ENCODE assay signal across 13 mouse cellular contexts in genomic region chr2:35592725-35593392, GRCm38 (mm10). TPM values are rescaled to one million over a fixed set of nuclear protein-coding genes. Genes with fewer than 3 reads are reported as not detected.
DNase-seq lines count a peak whose midpoint lies in the region; ATAC-seq lines count a peak whose summit lies in the region.
"Had no signal": no experiment of that assay in that cellular context is flagged by ENCODE, and none has a peak within 500 bp of the region (broad histone marks: within the 10 kb centered on the region; RNA-seq: fewer than 3 reads in every experiment).

No protein-coding gene starts in this region.

- DNase-seq in heart, embryonic 10.5 days (ENCODE audit: low spot score), result peak; percentile 88
- DNase-seq in heart, adult 11 months, result no peak
- DNase-seq in midbrain, embryonic 10.5 days (ENCODE audit: low spot score), result no peak
- peak; percentile 76 for DNase-seq in lung, postnatal 36 days
- no peak for DNase-seq in cerebellum, adult 8-10 months
- DNase-seq: cerebellum, adult 11 months; gastrocnemius, postnatal 36 days; layer of hippocampus, adult 9-11 months had no signal

- peaks cover 99% of the 10 kb centered on the region for H3K4me1 ChIP-seq in heart, embryonic 10.5 days
- H3K4me1 ChIP-seq in hindbrain, embryonic 16.5 days (ENCODE audit: control insufficient read depth, insufficient read depth, low read depth, low read length), result peaks cover 16% of the 10 kb centered on the region
- H3K4me1 ChIP-seq in hindbrain, embryonic 12.5 days, result peaks cover 19% of the 10 kb centered on the region
- H3K4me1 ChIP-seq in midbrain, embryonic 16.5 days (ENCODE audit: control insufficient read depth, insufficient read depth, low read length), result peaks cover 6% of the 10 kb centered on the region
- peaks cover 55% of the 10 kb centered on the region for H3K4me1 ChIP-seq in midbrain, embryonic 10.5 days

- no peak overlapping the region for H3K4me3 ChIP-seq in heart, embryonic 10.5 days
- no peak overlapping the region for H3K4me3 ChIP-seq in hindbrain, embryonic 16.5 days (ENCODE audit: low read length)
- H3K4me3 ChIP-seq in hindbrain, embryonic 12.5 days, result no peak overlapping the region
- no peak overlapping the region for H3K4me3 ChIP-seq in midbrain, embryonic 16.5 days (ENCODE audit: low read depth, low read length)
- H3K4me3 ChIP-seq in midbrain, embryonic 10.5 days, result no peak overlapping the region
- H3K4me3 ChIP-seq: embryonic facial prominence, embryonic 15.5 days had no signal

- WGBS in heart, embryonic 10.5 days, result 47% methylated on average over 9 of the region's 9 CpGs
- 57% methylated on average over 9 of the region's 9 CpGs for WGBS in hindbrain, embryonic 16.5 days
- WGBS in hindbrain, embryonic 12.5 days, result 76% methylated on average over 9 of the region's 9 CpGs
- 57% methylated on average over 9 of the region's 9 CpGs for WGBS in midbrain, embryonic 16.5 days
- WGBS in midbrain, embryonic 10.5 days, result 83% methylated on average over 9 of the region's 9 CpGs

- H3K4me2 ChIP-seq in hindbrain, embryonic 16.5 days (ENCODE audit: low read length), result no peak overlapping the region
- H3K4me2 ChIP-seq in hindbrain, embryonic 12.5 days (replicated peaks), result no peak overlapping the region
- no peak overlapping the region for H3K4me2 ChIP-seq in midbrain, embryonic 16.5 days (ENCODE audit: low read length)
- H3K4me2 ChIP-seq: embryonic facial prominence, embryonic 15.5 days had no signal

- H3K9me3 ChIP-seq in heart, embryonic 10.5 days, result no peaks in the 10 kb centered on the region
- H3K9me3 ChIP-seq in hindbrain, embryonic 16.5 days (ENCODE audit: control insufficient read depth, low read length), result no peaks in the 10 kb centered on the region
- H3K9me3 ChIP-seq in hindbrain, embryonic 12.5 days (replicated peaks), result no peaks in the 10 kb centered on the region
- no peaks in the 10 kb centered on the region for H3K9me3 ChIP-seq in midbrain, embryonic 16.5 days (replicated peaks; ENCODE audit: control insufficient read depth, low read length, poor library complexity, severe bottlenecking)
- H3K9me3 ChIP-seq in midbrain, embryonic 10.5 days (replicated peaks), result no peaks in the 10 kb centered on the region
- H3K9me3 ChIP-seq: embryonic facial prominence, embryonic 15.5 days had no signal

- H3K9ac ChIP-seq in hindbrain, embryonic 16.5 days (ENCODE audit: low read depth, low read length), result no peak overlapping the region
- no peak overlapping the region for H3K9ac ChIP-seq in hindbrain, embryonic 12.5 days
- H3K9ac ChIP-seq in midbrain, embryonic 16.5 days (ENCODE audit: low read depth, low read length), result no peak overlapping the region
- H3K9ac ChIP-seq: embryonic facial prominence, embryonic 15.5 days had no signal

- ATAC-seq in hindbrain, embryonic 16.5 days, result peak; percentile 70; the same call in 1 of the 2 replicates
- no peak for ATAC-seq in hindbrain, embryonic 12.5 days (ENCODE audit: low FRiP score)
- ATAC-seq in midbrain, embryonic 16.5 days, result peak; percentile 16; the same call in 1 of the 2 replicates
- ATAC-seq: intestine, embryonic 16.5 days had no signal

- peak overlapping the region; percentile 81 for H3K27ac ChIP-seq in heart, embryonic 10.5 days
- H3K27ac ChIP-seq in hindbrain, embryonic 16.5 days (ENCODE audit: low read depth, low read length), result no peak overlapping the region
- no peak overlapping the region for H3K27ac ChIP-seq in hindbrain, embryonic 12.5 days
- H3K27ac ChIP-seq in midbrain, embryonic 16.5 days (ENCODE audit: low read length), result no peak overlapping the region
- no peak overlapping the region for H3K27ac ChIP-seq in midbrain, embryonic 10.5 days (replicated peaks)
- H3K27ac ChIP-seq: embryonic facial prominence, embryonic 15.5 days had no signal

- H3K36me3 ChIP-seq in heart, embryonic 10.5 days, result 0 out of 2 replicates have a peak, but pooled peaks cover 7% of the 10 kb centered on the region
- no peaks in the 10 kb centered on the region for H3K36me3 ChIP-seq in hindbrain, embryonic 16.5 days (ENCODE audit: control insufficient read depth, insufficient read depth, low read length)
- no peaks in the 10 kb centered on the region for H3K36me3 ChIP-seq in hindbrain, embryonic 12.5 days
- no peaks in the 10 kb centered on the region for H3K36me3 ChIP-seq in midbrain, embryonic 16.5 days (ENCODE audit: control insufficient read depth, insufficient read depth, low read length)
- no peaks in the 10 kb centered on the region for H3K36me3 ChIP-seq in midbrain, embryonic 10.5 days
- H3K36me3 ChIP-seq: embryonic facial prominence, embryonic 15.5 days had no signal

- H3K27me3 ChIP-seq in heart, embryonic 10.5 days (ENCODE audit: insufficient read depth, poor library complexity, severe bottlenecking), result no peaks in the 10 kb centered on the region
- no peaks in the 10 kb centered on the region for H3K27me3 ChIP-seq in hindbrain, embryonic 16.5 days (replicated peaks; ENCODE audit: control insufficient read depth, insufficient read depth, low read length)
- H3K27me3 ChIP-seq in hindbrain, embryonic 12.5 days, result 0 out of 2 replicates have a peak, but pooled peaks cover 10% of the 10 kb centered on the region
- no peaks in the 10 kb centered on the region; the same call in 1 of the 2 replicates for H3K27me3 ChIP-seq in midbrain, embryonic 16.5 days (ENCODE audit: control insufficient read depth, insufficient read depth, low read depth, low read length)
- H3K27me3 ChIP-seq in midbrain, embryonic 10.5 days (ENCODE audit: low read depth, poor library complexity, severe bottlenecking), result peaks cover 41% of the 10 kb centered on the region
- H3K27me3 ChIP-seq: embryonic facial prominence, embryonic 15.5 days had no signal

RNA-seq across cellular contexts. Expression of gene Dab2ip, which starts 34.8 kb away (rescaled TPM):
- polyA plus RNA-seq in heart, embryonic 10.5 days (2016; fragmentation: Nextera tagmentation; extraction: Ambion mirVana), result 47.6 and 49.0 TPM in 2 replicates
- 27.6 and 33.9 TPM in 2 replicates for polyA plus RNA-seq in hindbrain, embryonic 16.5 days (2015; fragmentation: Nextera tagmentation; extraction: Ambion mirVana)
- 64.8 and 68.1 TPM in 2 replicates for polyA plus RNA-seq in hindbrain, embryonic 12.5 days (2016; fragmentation: Nextera tagmentation; extraction: Ambion mirVana)
- polyA plus RNA-seq in midbrain, embryonic 16.5 days (2015; fragmentation: Nextera tagmentation; extraction: Ambion mirVana), result 33.2 and 46.1 TPM in 2 replicates
- polyA plus RNA-seq in midbrain, embryonic 10.5 days (2016; fragmentation: Nextera tagmentation; extraction: Ambion mirVana), result 19.7 and 24.7 TPM in 2 replicates

Comparison
In these comparisons a context has a peak if more than half of its experiments do, and no peak if none do; other contexts are left out.
1. DNase-seq: peak in heart, embryonic 10.5 days (single experiment) and lung, postnatal 36 days (single experiment); none in heart, adult 11 months (single experiment), midbrain, embryonic 10.5 days (single experiment) and cerebellum, adult 8-10 months (single experiment).